Mouse (Mus musculus) cerebellum, adult 18-20 months (tissue): ENCODE results near the gene Katnal1.

Source experiments
- DNase-seq, 2 experiments: peaks; one replicate each; pipeline ENCODE4 v3.0.0; 2021

The Katnal1 gene

GRCm38 (mm10) chr5:148869583-148869982 lies 59.5 kb downstream of the Katnal1 start:
- no peak for DNase-seq

- no peak for DNase-seq
These were observed 61.4 kb downstream of the Katnal1 start for GRCm38 (mm10) chr5:148867766-148868165.

GRCm38 (mm10) chr5:148867171-148867570 lies 61.9 kb downstream of the Katnal1 start:
- no peak for DNase-seq

- no peak for DNase-seq
These were observed 62.5 kb downstream of the Katnal1 start for GRCm38 (mm10) chr5:148866571-148866970.

GRCm38 (mm10) chr5:148863409-148863808 lies 65.7 kb downstream of the Katnal1 start:
- DNase-seq, result no peak

GRCm38 (mm10) chr5:148862853-148863252 lies 66.3 kb downstream of the Katnal1 start:
- no peak for DNase-seq

- DNase-seq, result no peak
These were observed 67.0 kb downstream of the Katnal1 start for GRCm38 (mm10) chr5:148862136-148862535.

GRCm38 (mm10) chr5:148857522-148857921 lies 71.6 kb downstream of the Katnal1 start:
- DNase-seq, result no peak

GRCm38 (mm10) chr5:148855047-148855446 lies 74.1 kb downstream of the Katnal1 start:
- no peak for DNase-seq

- no peak for DNase-seq
These were observed 75.0 kb downstream of the Katnal1 start for GRCm38 (mm10) chr5:148854166-148854565.

- DNase-seq, result no peak
These were observed 79.6 kb downstream of the Katnal1 start for GRCm38 (mm10) chr5:148849516-148849915.

GRCm38 (mm10) chr5:148847032-148847431 lies 82.1 kb downstream of the Katnal1 start:
- DNase-seq, result no peak

- DNase-seq, result no peak
These were observed 92.1 kb downstream of the Katnal1 start for GRCm38 (mm10) chr5:148837069-148837468.

GRCm38 (mm10) chr5:148831596-148832257 lies 97.4 kb downstream of the Katnal1 start:
- DNase-seq, result peak; percentile 41 to 67

GRCm38 (mm10) chr5:148831141-148831547 lies 98.0 kb downstream of the Katnal1 start:
- no peak for DNase-seq

GRCm38 (mm10) chr5:148825732-148826131 lies 103.4 kb downstream of the Katnal1 start:
- no peak for DNase-seq

GRCm38 (mm10) chr5:148822772-148823171 lies 106.3 kb downstream of the Katnal1 start:
- DNase-seq, result no peak
